Mouse (Mus musculus): ENCODE data around the gene Rdh16f1.
"Not testable (repeated sequence)": the region's sequence is repeated elsewhere in the genome, so short reads cannot be mapped to it uniquely, and the experiment has no call there.

Rdh16f1 gene

DNA sequence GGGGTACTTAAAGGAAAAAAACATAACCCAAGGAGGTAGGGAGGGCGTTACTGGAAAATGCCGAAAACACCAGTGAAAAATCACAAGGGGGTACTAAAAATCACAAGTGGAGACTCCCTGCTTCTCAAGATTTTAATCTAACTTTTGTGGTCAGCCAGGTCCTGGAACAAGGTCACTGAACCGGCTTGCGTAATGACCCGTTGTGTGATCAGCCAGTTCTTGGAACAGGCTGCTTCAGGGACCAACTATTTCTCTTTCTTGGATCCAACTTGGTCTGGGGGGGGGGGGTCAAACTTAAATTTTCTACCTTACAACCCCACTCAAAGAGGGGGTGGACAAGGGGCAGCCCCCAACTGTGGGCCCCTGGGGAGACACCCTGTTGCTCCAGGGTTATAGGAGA is 78.2 kb downstream of the Rdh16f1 start:
- DNase-seq: not testable (repeated sequence)

DNA sequence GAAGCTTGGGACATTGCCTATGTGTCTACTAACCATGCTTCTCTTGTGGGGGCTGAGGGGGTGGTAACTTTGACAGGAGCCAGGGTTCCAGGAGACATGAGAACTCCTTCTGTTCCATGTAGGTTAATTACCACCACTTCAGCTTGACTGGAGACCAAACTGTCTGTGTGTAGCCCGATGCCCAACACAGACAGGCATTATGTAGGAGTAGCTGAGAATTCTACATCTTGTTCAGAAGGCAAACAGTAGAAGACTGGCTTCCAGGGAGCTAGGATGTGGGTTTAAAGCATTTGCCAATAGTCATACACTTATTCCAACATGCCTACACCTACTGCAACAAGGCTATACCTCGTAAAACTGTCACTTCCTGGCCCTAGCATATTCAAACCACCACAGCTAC is 79.0 kb downstream of the Rdh16f1 start:
- no peak for DNase-seq

DNA sequence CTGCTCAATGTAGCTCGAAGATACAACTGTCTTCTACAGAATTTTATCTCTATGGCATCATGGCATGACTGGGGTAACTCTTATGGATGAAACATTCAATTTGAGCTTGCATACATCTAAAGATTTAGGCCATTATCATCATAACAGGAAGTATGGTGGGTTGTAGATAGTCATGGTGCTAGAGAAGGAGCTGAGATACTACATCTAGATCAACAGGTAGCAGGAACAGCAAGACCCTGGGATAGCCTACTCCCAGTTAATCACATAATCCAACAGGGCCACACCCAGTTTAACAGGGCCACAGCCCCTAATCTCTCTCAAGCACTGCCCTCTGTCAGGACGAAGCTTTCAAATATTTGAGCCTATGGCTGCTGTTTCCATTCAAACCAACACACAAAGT is 81.2 kb downstream of the Rdh16f1 start:
- DNase-seq: no peak

All from right cerebral cortex, postnatal 14 days (tissue).